15 mouse cellular contexts compared by ENCODE assay signal in genomic region chr7:99236888-99237660, GRCm38 (mm10). TPM values are rescaled to one million over a fixed set of nuclear protein-coding genes. Genes with fewer than 3 reads are reported as not detected.
DNase-seq lines count a peak whose midpoint lies in the region; ATAC-seq and TF ChIP-seq lines count a peak whose summit lies in the region.
"Had no signal": no experiment of that assay in that cellular context is flagged by ENCODE, and none has a peak within 500 bp of the region (broad histone marks: within the 10 kb centered on the region; RNA-seq: fewer than 3 reads in every experiment).

No protein-coding gene starts in this region.

- H3K4me1 ChIP-seq in hindbrain, embryonic 11.5 days (replicated peaks; ENCODE audit: control insufficient read depth, insufficient read depth, low read length): peaks cover 3% of the 10 kb centered on the region; the same call in 1 of the 2 replicates
- peaks cover 16% of the 10 kb centered on the region for H3K4me1 ChIP-seq in hindbrain, embryonic 13.5 days (replicated peaks)
- H3K4me1 ChIP-seq in liver, embryonic 15.5 days (replicated peaks): peaks cover 25% of the 10 kb centered on the region

- H3K4me3 ChIP-seq in hindbrain, embryonic 11.5 days (ENCODE audit: low read depth, low read length): no peak overlapping the region
- no peak overlapping the region for H3K4me3 ChIP-seq in hindbrain, embryonic 13.5 days
- 0 out of 2 replicates have a peak overlapping the region, but pooled peaks have one; percentile 12 for H3K4me3 ChIP-seq in liver, embryonic 15.5 days (replicated peaks)
- no peak overlapping the region for H3K4me3 ChIP-seq in gastrocnemius, adult 2 months
- H3K4me3 ChIP-seq: forebrain, embryonic 13.5 days; layer of hippocampus, adult 2 months; midbrain, embryonic 12.5 days had no signal

- no peak overlapping the region; the same call in 1 of the 2 replicates for H3K4me2 ChIP-seq in hindbrain, embryonic 11.5 days (replicated peaks; ENCODE audit: low read depth, low read length)
- H3K4me2 ChIP-seq in hindbrain, embryonic 13.5 days: no peak overlapping the region
- peak overlapping the region; percentile 62 for H3K4me2 ChIP-seq in liver, embryonic 15.5 days
- H3K4me2 ChIP-seq: forebrain, embryonic 13.5 days; hindbrain, embryonic 14.5 days had no signal

- H3K27me3 ChIP-seq in hindbrain, embryonic 11.5 days (ENCODE audit: control insufficient read depth, insufficient read depth, low read length): no peaks in the 10 kb centered on the region
- H3K27me3 ChIP-seq in hindbrain, embryonic 13.5 days: peaks cover 31% of the 10 kb centered on the region
- peaks cover 36% of the 10 kb centered on the region for H3K27me3 ChIP-seq in liver, embryonic 15.5 days

- 14% methylated on average over 8 of the region's 8 CpGs for WGBS in hindbrain, embryonic 11.5 days
- WGBS in hindbrain, embryonic 13.5 days: 17% methylated on average over 8 of the region's 8 CpGs
- WGBS in liver, embryonic 15.5 days (ENCODE audit: insufficient replicate concordance): 41% methylated on average over 8 of the region's 8 CpGs

- intact Hi-C loops in left cerebral cortex, postnatal 36 days (cut with DNase I): no loop called here
- intact Hi-C loops in gastrocnemius, adult 2 months (cut with DNase I): no loop called here

- no peak for ATAC-seq in hindbrain, embryonic 11.5 days (ENCODE audit: low FRiP score)
- no peak for ATAC-seq in hindbrain, embryonic 13.5 days (ENCODE audit: low FRiP score)
- ATAC-seq in liver, embryonic 15.5 days (ENCODE audit: insufficient read depth): no peak
- ATAC-seq: forebrain, embryonic 13.5 days had no signal

- no peak for TF ChIP-seq CTCF in gastrocnemius, adult 2 months (IDR thresholded peaks at IDR 0.05)

- no peak overlapping the region for H3K9ac ChIP-seq in hindbrain, embryonic 11.5 days (ENCODE audit: low read depth, low read length)
- no peak overlapping the region for H3K9ac ChIP-seq in hindbrain, embryonic 13.5 days
- no peak overlapping the region for H3K9ac ChIP-seq in liver, embryonic 15.5 days
- H3K9ac ChIP-seq: forebrain, embryonic 13.5 days; hindbrain, embryonic 14.5 days; midbrain, embryonic 12.5 days had no signal

- H3K9me3 ChIP-seq in hindbrain, embryonic 11.5 days (ENCODE audit: control insufficient read depth, low read length): no peaks in the 10 kb centered on the region
- H3K9me3 ChIP-seq in hindbrain, embryonic 13.5 days: no peaks in the 10 kb centered on the region
- H3K9me3 ChIP-seq in liver, embryonic 15.5 days (replicated peaks): no peaks in the 10 kb centered on the region
- H3K9me3 ChIP-seq: forebrain, embryonic 13.5 days; midbrain, embryonic 12.5 days had no signal

- DNase-seq in hindbrain, embryonic 11.5 days (ENCODE audit: low spot score): peak; percentile 67
- DNase-seq in NIH3T3 (ENCODE audit: low read depth): peak; percentile 60
- DNase-seq in forelimb bud, embryonic 11.5 days (ENCODE audit: low read depth, low spot score): peak; percentile 40
- no peak for DNase-seq in urinary bladder, postnatal 25 days (ENCODE audit: low spot score)
- DNase-seq in left cerebral cortex, postnatal 36 days (ENCODE audit: low spot score in 2 of 2): no peak
- no peak for DNase-seq in gastrocnemius, adult 2 months
- DNase-seq: cerebellum, postnatal 36 days; heart, adult 11 months; lung, adult 2 months had no signal

- H3K36me3 ChIP-seq in hindbrain, embryonic 11.5 days (ENCODE audit: control insufficient read depth, insufficient read depth, low read length): no peaks in the 10 kb centered on the region
- no peaks in the 10 kb centered on the region for H3K36me3 ChIP-seq in hindbrain, embryonic 13.5 days
- H3K36me3 ChIP-seq in liver, embryonic 15.5 days (replicated peaks): no peaks in the 10 kb centered on the region
- H3K36me3 ChIP-seq: midbrain, embryonic 12.5 days had no signal

- H3K27ac ChIP-seq in hindbrain, embryonic 11.5 days (ENCODE audit: low read depth, low read length): no peak overlapping the region
- H3K27ac ChIP-seq in hindbrain, embryonic 13.5 days: no peak overlapping the region
- peak overlapping the region; percentile 33; the same call in 1 of the 2 replicates for H3K27ac ChIP-seq in liver, embryonic 15.5 days (replicated peaks)
- H3K27ac ChIP-seq in gastrocnemius, adult 2 months: no peak overlapping the region
- H3K27ac ChIP-seq: forebrain, embryonic 13.5 days; hindbrain, embryonic 14.5 days; layer of hippocampus, adult 2 months; midbrain, embryonic 12.5 days had no signal

RNA-seq across cellular contexts. Expression of gene Mogat2, which starts 1.3 kb away (rescaled TPM):
- 11.1 and 14.5 TPM in 2 replicates for polyA plus RNA-seq in hindbrain, embryonic 11.5 days (2014; fragmentation: Nextera tagmentation; extraction: Ambion mirVana)
- 3.1 TPM in 2 replicates for polyA plus RNA-seq in hindbrain, embryonic 13.5 days (2015; fragmentation: Nextera tagmentation; extraction: Ambion mirVana)
- 30.7 and 30.9 TPM in 2 replicates for polyA plus RNA-seq in liver, embryonic 15.5 days (2015; fragmentation: Nextera tagmentation; extraction: Ambion mirVana)
- not detected for total RNA-seq in left cerebral cortex, postnatal 36 days (2021)
- not detected for total RNA-seq in gastrocnemius, adult 2 months (2021)
- total RNA-seq: layer of hippocampus, adult 2 months had no signal

RNA-seq across cellular contexts. Expression of gene Map6, which starts 30.2 kb away (rescaled TPM):
- polyA plus RNA-seq in hindbrain, embryonic 11.5 days (2014; fragmentation: Nextera tagmentation; extraction: Ambion mirVana): 49.6 and 51.8 TPM in 2 replicates
- 104 and 106 TPM in 2 replicates for polyA plus RNA-seq in hindbrain, embryonic 13.5 days (2015; fragmentation: Nextera tagmentation; extraction: Ambion mirVana)
- polyA plus RNA-seq in liver, embryonic 15.5 days (2015; fragmentation: Nextera tagmentation; extraction: Ambion mirVana): 0.12 and 0.18 TPM in 2 replicates
- 100 to 1,000 TPM; 135 to 142 TPM for total RNA-seq in left cerebral cortex, postnatal 36 days (2021)
- total RNA-seq in gastrocnemius, adult 2 months (2021): 1 to 10 TPM; 2.6 to 5.2 TPM

RNA-seq across cellular contexts. Expression of gene Dgat2, which starts 54.6 kb away (rescaled TPM):
- polyA plus RNA-seq in hindbrain, embryonic 11.5 days (2014; fragmentation: Nextera tagmentation; extraction: Ambion mirVana): 9.4 and 11.2 TPM in 2 replicates
- 12.6 and 13.0 TPM in 2 replicates for polyA plus RNA-seq in hindbrain, embryonic 13.5 days (2015; fragmentation: Nextera tagmentation; extraction: Ambion mirVana)
- polyA plus RNA-seq in liver, embryonic 15.5 days (2015; fragmentation: Nextera tagmentation; extraction: Ambion mirVana): 137 and 174 TPM in 2 replicates
- total RNA-seq in left cerebral cortex, postnatal 36 days (2021): 10 to 100 TPM; 68.3 to 78.0 TPM
- total RNA-seq in gastrocnemius, adult 2 months (2021): 10 to 100 TPM; 32.9 to 69.4 TPM

Comparison
In these comparisons a context has a peak if more than half of its experiments do, and no peak if none do; other contexts are left out.
1. DNase-seq: peak in hindbrain, embryonic 11.5 days (single experiment), NIH3T3 (single experiment) and forelimb bud, embryonic 11.5 days (single experiment); none in urinary bladder, postnatal 25 days (single experiment), left cerebral cortex, postnatal 36 days (0 of 2) and gastrocnemius, adult 2 months (single experiment).
2. RNA of gene Map6, which starts 30.2 kb away (polyA plus RNA-seq): 104 to 106 TPM in hindbrain, embryonic 13.5 days and 49.6 to 51.8 TPM in hindbrain, embryonic 11.5 days; 0.12 to 0.18 TPM in liver, embryonic 15.5 days; every median in the first group is over 10 times any median in the second.